Mouse (Mus musculus): ENCODE measurements around the gene Gm42420.

Gene Gm42420

GRCm38 (mm10) chr6:39585517-39585916 lies at the start of gene Gm42420:
Gene Gm42420, plus strand, starts transcription at chr6:39585753.
- in situ Hi-C loops (cut with MboI): no loop called here

- in situ Hi-C loops (cut with MboI): no loop called here
These were observed 48.9 kb upstream of the Gm42420 start for GRCm38 (mm10) chr6:39536621-39537020.

DNA sequence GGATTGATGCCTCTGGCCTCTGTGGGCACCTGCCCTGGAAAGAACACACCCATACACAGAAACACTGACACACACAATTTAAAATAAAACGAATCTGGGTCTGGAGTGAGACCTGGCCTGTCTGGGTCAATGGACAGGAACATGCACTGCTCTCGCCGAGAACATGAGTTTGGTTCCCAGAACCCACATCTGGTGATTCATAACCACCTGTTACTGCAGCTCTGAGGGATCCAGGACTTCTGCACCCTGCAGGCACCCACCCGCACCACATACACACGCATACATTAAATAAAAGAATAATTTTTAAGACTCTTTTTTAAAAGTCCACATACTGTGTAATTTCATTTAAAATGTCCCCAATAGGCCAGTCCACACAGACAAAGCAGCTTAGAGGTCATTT lies 48.3 kb upstream of the Gm42420 start:
- in situ Hi-C loops (cut with MboI): no loop called here

DNA sequence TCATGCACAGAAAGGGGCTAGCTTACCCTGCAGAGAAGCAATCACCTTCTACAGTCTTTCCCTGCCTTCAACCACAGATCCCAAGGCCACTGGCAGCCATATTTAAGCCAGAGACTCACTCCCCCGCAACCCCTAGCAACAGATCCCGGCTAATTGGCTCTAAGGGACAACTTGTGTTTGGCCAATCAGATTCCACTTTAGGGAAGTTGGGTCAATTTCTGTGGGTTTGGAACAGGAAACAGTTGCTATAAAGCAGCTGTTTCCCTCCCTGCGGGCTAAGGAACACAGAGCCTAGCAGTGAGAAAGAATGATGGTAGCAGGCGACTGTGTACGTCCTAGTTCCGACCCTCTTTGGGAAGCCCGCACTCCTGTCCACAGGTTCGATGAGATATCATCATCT lies 47.3 kb upstream of the Gm42420 start:
- in situ Hi-C loops (cut with MboI): no loop called here

- in situ Hi-C loops (cut with MboI): no loop called here
These were observed 45.8 kb upstream of the Gm42420 start for GRCm38 (mm10) chr6:39539679-39540155.

GRCm38 (mm10) chr6:39540563-39540962 lies 45.0 kb upstream of the Gm42420 start:
- in situ Hi-C loops (cut with MboI): no loop called here

DNA sequence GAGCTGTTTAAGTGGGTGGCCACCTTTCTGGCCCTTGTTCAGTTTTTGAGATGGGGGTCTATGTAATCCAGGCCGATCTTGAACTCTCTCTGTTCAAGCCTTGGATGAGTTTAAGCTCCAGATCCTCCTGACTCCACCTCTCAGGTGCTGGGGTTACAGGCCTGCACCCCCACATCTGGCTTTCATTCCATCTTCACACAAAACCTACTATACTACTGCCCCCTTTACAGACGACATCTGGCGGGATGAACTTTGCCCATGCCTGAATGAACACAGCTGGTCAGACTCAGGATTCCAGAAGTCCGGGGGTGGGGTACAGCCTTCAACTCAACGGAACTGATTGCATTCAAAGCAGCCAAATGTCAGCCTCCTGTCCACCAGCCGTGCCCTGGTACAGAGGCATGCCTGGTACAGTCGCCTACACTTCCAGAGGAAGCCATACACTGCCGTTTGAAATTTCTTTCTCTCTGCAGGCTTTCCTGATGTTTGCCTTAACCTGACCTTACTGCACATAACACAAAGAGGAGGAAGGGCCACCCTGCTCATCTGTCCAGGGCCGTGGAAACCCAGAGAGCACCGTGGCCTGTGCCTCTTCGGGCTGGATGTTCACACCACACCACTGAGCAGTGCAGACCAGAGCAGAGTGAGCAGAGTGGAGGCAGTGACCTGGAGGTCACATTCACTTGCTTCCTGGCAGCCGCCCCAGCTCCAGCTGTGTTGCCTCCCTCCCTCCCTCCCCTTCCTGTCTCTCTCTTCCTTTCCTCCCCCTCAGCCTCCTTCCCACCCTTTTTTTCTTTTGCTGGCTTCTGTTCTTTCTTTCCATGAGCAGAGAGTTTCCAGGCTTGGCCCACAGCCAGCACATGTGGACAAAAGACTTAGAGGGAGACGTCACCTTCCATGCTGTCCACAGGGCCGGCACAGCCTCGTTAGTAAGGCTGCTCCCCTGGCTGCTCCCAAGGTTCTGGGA lies 42.6 kb upstream of the Gm42420 start:
- in situ Hi-C loops (cut with MboI): no loop called here

- in situ Hi-C loops (cut with MboI): no loop called here
These were observed 41.7 kb upstream of the Gm42420 start for GRCm38 (mm10) chr6:39543769-39544420.

- in situ Hi-C loops (cut with MboI): no loop called here
These were observed 40.1 kb upstream of the Gm42420 start for GRCm38 (mm10) chr6:39545474-39545873.

DNA sequence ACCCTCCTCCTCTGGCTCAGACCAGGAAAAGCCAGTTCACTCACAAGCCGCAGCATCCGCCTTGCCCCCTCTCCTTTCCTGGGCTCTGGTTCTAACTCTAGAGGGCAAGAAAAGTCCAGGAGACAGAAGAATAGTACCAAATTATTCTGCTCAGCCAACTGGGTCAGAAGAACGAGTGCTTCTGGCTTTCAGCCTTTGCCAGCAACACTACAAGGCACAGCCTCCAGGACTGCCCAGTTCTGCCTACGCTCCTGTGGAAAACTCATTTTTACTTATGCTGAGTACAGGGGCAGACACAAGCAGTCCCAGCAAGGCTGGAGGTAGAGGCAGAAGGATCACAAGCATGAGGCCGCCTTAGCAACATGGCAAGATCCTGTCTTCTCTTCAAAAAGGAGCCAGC lies 37.5 kb upstream of the Gm42420 start:
- in situ Hi-C loops (cut with MboI): no loop called here

DNA sequence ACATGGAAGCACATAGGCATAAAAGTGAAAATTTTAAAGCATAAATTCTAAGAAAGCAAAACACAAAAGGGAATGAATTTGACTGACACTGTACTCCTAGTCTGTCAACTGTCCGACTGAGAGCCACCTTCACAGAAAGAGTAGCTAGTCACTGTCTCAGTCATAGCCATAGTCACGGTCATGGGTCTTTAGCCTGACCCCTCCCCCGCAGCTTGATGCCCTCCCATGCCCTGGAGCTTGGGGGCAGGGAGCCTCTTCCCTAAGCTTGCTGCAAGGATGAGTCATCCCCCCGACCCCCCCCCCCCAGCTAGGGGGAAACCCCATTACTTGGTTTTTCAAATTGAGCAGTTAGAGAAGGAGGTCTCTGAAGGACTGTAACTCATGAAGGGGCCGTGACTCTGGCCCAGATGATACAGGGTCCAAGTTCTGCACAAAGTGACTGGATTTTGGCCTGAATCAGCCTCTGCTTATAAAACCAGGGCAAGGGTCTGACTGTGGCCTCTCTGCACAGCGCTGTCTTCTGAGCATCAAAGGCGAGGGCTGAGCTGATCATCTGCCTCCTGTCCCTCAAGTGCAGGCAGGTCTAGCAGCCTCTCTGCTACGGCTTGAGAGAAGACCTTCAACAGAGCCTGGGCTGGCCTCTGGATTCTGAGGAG lies 33.4 kb upstream of the Gm42420 start:
- in situ Hi-C loops (cut with MboI): no loop called here

DNA sequence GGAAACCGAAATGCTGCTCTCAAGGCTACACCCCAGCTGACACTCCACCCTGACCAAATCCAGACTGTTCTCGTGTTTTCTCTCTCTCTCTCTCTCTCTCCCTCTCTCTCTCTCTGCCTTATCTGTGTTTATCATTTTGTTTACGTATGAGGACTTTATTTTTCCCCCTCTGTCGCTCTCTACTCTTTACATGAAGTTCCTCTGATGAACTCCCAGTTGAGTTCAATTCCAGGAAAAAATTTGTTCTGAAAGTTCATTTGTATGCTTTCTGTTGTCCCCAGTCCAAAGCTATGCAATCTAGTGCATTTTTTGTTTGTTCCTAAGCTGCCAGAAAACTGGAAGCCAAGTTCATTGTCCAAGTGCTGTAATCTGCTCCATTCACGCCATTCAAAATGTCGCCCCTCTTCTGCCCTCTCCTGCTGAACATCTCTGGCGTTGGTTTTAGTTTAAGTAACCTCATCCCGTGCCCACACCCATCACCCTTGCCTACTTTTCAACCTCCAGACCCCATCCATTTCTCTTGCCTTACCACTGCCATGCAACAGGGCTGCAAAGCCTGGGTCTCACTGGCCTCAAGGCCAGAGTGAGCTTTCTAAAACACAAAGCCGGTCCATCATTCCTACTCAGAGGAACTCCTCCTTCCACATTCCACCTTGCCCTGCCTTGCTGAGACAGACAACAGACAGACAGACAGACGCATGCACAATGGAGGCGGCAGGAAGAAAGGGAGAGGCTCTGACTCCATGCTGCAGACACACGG lies 30.5 kb upstream of the Gm42420 start:
- in situ Hi-C loops (cut with MboI): no loop called here

DNA sequence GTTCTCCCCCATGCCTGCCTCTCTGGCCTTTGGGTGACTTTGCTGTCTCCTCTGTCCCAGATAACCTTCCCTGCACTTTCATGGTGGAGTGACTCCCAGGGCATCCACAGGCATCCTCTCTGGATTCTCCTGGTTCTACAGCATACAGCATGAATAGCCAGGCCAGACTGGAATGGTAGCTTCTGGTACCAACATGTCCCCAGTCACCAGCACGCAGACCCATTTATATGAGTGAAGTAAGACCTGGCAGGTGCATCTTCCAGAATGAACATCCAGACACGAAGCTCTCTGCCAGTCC lies 30.0 kb upstream of the Gm42420 start:
- in situ Hi-C loops (cut with MboI): no loop called here

DNA sequence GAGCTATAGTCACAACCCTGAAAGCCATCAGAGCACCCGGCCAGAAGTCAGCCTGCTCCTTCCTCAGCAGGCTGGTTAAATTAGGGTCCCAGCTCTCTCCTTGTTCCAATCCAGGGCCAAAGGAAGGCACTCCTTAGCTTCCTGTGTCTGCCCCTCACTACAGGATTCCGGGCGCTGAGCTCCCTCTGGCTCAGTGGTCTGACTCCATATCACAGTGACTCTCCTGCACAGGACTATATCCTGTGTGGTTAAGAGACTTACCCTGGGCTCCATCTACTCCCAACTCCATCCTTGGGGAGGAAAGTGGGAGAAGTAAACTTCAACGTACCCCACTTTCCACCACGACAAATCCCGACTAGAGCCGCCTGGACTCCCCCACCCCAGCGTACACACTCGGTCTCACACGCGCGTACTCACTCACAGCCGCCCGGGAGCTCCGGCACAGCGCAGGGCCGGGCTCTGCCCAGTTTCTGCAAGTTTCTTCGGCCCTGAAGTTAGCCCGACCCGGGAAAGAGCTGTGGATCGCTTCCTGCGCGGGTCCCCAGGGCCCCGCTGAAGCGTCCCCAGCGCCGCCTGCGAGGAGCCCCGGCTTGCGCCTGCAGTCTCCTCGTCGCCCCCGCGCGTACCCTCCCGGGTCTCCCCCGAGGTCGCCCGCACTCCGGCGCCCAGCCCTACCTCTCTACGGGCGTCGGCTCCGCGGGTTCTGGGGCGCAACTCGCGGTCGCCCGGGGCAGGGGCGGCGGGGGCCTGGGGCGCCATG lies 28.5 kb upstream of the Gm42420 start:
- in situ Hi-C loops (cut with MboI): no loop called here

DNA sequence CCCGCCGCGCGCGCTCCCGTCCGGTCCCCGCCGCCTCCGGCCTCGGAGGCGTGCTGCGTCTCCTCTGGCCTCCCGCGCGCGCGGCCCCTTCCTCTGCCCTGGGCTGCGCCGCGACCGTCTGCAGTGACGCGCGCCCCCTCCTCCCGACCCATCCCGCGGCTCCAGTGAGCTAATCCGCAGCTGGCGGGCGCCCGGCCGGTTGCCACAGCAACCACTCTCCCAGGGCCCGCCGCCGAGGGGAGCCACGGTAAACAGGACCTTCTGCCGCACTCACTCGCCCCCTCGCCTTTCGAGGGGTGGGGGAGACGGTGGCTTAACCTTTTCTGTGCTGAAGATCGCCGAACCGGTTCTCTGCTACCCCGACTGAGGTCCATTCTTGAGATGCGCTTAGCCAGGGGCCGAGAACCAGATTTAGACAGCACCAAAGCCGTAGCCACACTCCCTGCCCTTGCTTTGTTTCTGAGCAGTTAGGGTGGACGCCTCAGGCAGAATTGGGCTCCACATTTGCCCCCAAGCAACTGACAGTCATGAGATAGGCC lies 27.8 kb upstream of the Gm42420 start, which contains the start of gene Dennd2a:
Gene Dennd2a, minus strand, starts transcription at position 145 of the 539 bp plus-strand sequence.
- in situ Hi-C loops (cut with MboI): no loop called here

DNA sequence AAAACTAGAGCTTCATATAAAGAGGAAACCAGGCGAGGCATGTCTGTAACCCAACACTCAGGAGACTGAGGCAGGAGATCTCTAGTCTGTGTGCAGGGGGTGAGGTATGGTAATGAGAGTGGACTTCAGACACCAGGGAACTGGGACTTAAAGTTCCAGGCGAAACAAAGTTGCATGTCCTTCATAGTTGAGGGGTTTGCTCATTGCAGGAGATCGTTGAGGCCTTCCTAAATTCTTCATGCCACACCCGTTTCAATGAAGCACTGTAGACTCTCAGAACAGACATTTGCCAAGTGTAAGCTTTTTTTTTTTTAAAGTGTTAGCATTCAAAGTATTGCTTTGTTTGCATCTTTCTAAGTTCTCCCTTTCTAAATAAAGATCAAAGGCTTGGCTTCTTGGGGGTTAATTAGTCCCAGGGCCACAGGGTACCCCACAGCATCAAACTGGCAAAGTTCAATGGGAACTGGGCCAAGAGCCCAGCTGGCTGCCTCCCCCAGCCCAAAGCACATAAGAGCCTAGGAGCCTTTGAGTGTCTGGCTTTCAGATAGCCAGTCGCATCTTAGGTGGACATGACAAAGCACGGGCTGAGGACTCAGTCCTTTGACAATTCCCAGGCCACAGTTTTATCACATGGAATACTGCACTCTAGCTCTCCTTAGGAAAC lies 26.1 kb upstream of the Gm42420 start:
- in situ Hi-C loops (cut with MboI): no loop called here

- in situ Hi-C loops (cut with MboI): loop anchor here (10.0 kb wide), 1 partner anchor 98 kb away; no protein-coding TSS in a partner anchor
These were observed 23.2 kb upstream of the Gm42420 start for GRCm38 (mm10) chr6:39562166-39563015.

DNA sequence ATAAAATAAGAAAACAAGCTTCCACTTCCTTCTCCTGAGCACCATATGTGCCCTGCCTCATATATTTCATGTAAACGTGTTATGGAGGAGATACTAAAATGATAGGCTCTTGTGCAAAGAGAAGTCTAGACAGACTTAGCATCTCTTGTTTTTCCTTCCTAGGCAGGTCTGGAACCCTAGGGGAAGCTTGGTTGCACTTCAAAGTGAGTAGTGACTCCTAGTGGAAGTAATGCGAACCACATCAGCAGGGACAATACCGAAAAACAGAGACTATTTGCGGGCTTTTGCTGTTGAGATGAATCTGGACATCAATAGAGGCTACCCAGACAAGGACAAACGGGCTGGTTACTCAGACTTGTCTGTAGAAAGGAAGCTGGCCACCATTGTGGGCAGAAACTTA lies 18.0 kb upstream of the Gm42420 start:
- in situ Hi-C loops (cut with MboI): loop anchor here (10.0 kb wide), 1 partner anchor 103 kb away; no protein-coding TSS in a partner anchor

DNA sequence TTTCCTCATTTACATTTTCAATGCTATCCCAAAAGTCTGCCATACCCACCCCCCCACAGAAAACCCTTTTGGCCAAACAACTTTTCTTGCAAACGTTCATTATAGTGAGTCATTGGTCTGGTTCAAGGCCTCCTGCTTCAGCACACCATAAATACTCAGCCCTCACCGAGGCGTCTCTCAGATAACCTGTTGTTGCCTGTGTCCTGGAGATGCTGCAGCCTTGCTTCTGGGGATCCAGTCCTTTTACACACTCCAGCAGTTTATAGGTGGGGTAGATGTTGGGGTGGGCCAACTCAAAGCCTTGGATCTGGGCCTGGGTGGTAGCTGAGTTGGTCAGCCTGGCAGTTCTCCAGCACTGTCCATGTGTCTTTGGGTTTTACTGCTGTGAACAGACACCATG lies 15.1 kb upstream of the Gm42420 start:
- in situ Hi-C loops (cut with MboI): no loop called here
